Mouse (Mus musculus) adrenal gland, postnatal 10 days (tissue): ENCODE measurements around the gene Nol11. TPM values are rescaled to one million over a fixed set of nuclear protein-coding genes. Genes with fewer than 3 reads are reported as not detected.
A peak's percentile ranks its signal among the peaks of the same experiment; 100 is the strongest.
"Not testable (repeated sequence)": the region's sequence is repeated elsewhere in the genome, so short reads cannot be mapped to it uniquely, and the experiment has no call there.

Experiments used
- DNase-seq: peaks from one replicate; pipeline ENCODE4 v3.0.0; 2021; ENCODE audit warnings: mixed read lengths
- total RNA-seq, 2 experiments: library from RNA; stranded (reverse); gene quantifications; 2 replicates each; pipeline ENCODE4 v1.2.3; 2021

The Nol11 gene
- total RNA-seq, 2 experiments from 2014 or later = 21.1 to 21.8 TPM

DNA sequence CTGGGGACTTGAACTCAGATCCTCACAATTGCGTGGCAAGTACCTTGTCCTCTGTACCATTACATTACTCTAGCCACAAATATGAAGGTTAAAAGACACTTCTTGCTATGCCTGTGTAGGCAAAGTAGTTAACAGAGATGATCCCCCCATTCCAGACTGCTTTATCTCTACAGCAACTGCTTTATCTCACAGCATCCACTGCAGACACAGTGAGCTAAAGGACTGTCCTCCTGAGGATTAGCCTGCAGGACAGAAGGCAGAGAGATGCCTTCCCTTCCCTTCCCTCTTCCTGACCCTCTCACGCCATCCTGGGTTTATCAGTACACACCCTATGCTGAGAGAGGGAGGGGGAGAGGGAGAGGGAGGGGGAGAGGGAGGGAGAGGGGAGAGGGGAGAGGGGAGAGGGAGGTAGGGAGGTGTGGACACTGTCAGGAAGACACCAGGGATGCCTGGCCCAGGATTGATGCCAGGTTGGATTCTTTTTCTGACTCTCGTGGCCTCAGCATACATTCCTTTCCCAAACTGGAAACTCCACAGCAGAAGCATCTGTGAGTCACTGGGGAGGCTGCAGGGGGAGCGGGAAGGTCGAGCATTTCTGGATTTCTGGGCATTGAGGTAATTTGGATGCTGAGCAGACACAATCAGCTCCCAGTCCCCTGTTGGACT, 32.1 kb downstream of the Nol11 start:
- DNase-seq = peak; percentile 8

DNA sequence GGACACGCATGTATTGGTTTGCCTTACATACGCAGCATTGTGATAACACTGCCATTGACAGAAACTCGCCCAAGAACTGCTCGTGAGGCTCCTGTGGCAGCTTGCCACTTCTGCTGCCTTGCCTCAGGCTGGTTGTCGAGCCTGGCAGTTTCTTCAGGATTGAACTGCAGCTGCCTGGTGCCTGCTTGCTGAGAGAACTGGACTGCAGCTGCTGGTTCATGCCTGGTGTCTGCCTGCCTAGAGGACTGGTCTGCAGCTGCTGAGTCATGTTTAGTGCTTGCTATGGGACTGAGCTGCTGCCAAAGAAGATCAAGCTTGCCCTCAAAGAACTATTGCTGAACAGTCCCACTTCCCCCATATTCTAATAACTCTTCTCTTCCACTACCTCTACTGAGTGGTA, 33.9 kb downstream of the Nol11 start:
- no peak for DNase-seq

DNA sequence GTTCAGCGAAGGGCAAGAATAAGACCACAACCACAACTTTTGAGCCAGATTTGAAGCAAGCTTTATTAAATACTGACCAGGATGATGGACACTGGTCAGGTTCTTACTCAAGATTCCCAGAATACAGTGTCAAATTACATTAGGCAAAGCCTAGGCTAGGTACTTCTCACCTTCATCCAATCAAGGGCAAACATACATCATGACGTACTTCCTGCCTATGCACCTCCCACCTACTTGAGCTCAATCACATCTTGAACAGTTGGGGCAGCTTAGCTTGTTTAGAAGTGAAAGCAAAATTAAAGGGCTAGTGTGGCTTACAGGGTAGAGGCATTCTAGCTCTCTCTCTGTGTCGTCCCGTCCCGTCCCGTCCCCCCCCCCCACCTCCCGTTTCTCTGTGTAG, 34.8 kb downstream of the Nol11 start:
- DNase-seq = no peak

DNA sequence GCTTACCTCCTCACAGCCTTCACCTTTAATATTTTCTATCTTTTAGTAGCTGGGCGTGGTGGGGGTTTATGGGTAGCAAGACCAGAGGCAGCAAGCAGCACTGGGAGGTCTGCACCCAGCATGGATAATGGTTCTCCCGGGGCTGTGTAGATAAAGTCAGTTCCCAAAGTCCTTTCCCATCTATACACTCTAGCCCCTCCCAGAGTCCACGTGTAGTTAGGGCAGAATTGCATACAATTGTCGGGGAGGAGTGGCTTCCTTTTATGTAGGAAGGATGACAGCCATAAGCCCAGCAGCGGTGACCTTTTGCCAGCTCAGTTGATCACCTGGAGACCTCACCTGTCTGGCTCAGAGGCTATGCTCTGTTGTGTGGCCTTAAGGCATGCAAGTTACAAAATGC, 35.5 kb downstream of the Nol11 start:
- no peak for DNase-seq

DNA sequence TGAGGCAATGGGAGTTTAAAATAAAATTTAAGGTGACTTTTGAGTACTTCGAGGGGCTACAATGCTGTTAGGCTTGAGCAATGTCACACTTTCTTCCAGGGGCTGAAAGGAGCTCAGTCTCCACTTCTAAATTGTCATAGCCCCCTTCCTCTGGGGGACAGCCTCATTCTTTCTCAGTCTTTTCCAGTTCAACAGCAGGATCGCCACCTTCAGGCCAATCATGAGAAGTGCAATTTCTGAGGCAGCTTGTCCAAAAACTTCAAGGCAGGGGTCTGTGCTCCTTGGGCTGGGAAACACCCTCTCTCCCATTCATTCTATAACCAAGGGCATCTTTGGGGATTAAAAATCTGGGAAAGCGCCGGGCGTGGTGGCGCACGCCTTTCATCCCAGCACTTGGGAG, 37.4 kb downstream of the Nol11 start:
- peak; percentile 24 for DNase-seq

DNA sequence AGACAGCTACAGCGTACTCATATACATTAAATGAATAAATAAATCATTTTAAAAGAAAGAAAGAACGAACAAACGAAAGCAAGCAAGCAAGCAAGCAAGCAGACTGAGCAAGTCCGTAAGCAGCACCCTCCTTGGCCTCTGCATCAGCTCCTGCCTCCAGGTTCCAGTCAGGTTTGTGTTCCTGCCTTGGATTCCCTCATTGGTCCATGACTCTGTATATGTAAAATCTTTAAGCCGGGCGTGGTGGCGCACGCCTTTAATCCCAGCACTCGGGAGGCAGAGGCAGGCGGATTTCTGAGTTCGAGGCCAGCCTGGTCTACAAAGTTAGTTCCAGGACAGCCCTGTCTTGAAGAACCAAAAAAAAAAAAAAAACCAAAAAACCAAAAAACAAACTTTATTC, 45.2 kb downstream of the Nol11 start:
- not testable (repeated sequence) for DNase-seq

DNA sequence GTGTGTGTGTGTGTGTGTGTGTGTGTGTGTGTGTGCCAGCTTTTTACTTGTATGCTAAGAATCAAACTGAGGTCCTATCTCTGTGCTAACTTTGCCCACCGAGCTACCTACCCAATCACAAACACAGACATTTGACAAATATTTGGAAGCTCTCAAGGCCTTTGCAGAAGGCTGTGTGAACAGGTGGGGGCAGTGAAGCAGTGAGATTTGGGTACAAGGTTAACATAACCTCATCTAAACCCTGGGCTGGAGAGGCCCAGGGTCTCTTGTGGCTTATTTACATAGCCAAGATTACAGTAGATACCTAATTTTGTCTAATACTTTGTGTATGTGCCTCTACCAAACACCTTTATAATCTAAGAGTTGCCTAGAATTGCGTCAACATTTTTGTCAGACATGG, 46.8 kb downstream of the Nol11 start:
- no peak for DNase-seq

DNA sequence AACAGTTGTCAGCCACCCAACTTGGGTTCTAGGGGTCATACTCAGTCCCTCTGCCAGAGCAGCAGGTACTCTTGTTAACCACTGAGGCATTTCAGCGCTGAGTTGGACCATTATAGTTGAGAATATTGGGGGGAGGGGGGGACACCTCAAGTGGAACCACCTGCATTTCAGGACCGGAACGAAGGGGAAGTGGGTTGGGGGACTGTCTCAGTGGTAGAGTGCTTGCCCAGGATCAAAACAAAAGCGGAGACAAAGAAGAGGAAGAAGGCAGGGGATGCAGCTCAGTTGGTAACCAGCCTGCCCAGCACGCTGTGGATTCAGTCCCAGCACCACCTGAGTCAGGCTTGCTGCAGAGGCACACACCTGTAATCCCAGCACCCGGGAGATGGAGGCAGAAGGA, 48.4 kb downstream of the Nol11 start:
- DNase-seq = no peak

DNA sequence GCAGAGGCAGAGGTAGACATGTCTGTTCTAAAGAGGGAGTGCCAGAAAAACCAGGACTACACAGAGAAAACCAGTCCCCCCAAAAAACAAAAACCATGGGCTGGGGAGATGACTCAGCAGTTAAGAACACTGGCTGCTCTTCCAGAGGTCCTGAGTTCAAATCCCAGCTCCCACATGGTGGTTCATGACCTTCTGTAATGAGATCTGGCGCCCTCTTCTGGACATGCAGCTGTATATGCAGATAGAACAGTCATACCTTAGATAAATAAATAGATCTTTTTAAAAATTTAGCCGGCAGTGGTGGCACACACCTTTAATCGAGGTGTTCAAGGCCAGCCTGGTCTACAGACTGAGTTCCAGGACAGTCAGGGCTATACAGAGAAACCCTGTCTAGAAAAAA, 50.5 kb downstream of the Nol11 start:
- DNase-seq = peak; percentile 24

DNA sequence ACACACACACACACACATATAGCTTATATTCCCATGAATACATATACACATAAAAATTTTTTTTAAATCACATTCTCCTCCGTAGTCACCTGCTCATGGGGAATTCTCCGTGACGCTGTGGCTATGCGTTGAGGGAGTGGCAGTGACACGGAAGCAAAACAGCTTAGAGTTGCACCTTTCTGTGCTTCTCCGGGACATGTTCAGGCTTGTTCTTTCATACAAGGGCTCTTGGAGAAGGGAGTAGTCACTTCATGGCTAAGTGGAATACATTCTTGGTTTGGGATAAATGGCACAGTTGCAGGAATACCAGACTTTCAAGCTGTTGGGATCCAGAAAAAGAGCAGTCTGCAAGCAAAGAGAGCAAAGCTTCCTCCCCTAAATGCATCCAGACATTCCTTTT, 51.6 kb downstream of the Nol11 start:
- no peak for DNase-seq

DNA sequence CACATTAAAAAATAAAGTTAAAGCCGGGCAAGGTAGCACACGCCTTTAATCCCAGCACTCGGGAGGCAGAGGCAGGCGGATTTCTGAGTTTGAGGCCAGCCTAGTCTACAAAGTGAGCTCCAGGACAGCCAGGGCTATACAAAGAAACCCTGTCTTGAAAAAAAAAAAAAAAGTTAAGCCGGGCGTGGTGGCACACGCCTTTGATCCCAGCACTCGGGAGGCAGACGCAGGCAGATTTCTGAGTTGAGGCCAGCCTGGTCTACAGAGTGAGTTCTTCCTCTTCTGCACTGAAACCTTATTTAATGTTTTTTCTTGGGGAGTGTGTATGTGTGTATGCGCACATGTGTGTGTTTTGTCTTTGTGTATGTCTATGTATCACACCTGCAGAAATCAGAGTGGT, 52.7 kb downstream of the Nol11 start:
- DNase-seq = not testable (repeated sequence)

DNA sequence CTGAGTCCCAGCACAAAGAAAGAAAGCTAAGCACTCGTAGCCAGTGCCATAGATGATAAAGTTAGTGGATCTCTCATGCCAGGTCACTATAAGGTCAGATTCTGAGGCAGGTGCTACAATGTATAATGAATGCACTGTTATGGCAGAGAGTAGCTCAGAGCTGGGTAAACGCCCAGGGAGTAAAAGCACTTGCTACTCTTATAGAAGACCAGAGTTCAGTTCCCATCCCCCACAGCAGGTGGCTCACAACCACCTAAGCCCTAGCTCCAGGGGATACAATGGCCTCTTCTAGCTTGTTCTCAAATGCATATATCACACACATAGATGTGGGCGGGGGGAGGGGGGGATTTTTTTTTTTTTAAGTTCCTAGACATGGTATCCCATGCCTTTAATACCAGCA, 53.4 kb downstream of the Nol11 start:
- DNase-seq = no peak

DNA sequence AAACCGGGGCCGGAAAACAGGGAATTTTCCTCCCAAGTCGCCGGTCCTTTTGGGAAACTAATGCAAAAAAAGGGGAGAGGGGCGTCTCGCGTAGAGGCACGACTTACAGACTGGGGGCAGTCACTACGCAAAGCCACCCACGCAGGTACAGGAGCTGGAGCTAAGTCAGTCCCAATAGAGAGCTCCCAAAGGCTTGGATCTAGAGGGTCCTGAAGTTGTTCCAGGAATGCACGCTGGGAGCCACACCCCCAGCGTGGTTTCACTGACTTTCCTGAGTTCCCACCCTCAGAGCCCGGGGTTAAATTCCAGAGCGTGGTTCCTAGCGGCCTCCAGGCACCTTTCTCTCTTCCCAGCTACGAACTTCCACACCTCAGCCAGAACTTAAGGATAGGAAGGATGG, 56.8 kb downstream of the Nol11 start:
- DNase-seq = peak; percentile 27

DNA sequence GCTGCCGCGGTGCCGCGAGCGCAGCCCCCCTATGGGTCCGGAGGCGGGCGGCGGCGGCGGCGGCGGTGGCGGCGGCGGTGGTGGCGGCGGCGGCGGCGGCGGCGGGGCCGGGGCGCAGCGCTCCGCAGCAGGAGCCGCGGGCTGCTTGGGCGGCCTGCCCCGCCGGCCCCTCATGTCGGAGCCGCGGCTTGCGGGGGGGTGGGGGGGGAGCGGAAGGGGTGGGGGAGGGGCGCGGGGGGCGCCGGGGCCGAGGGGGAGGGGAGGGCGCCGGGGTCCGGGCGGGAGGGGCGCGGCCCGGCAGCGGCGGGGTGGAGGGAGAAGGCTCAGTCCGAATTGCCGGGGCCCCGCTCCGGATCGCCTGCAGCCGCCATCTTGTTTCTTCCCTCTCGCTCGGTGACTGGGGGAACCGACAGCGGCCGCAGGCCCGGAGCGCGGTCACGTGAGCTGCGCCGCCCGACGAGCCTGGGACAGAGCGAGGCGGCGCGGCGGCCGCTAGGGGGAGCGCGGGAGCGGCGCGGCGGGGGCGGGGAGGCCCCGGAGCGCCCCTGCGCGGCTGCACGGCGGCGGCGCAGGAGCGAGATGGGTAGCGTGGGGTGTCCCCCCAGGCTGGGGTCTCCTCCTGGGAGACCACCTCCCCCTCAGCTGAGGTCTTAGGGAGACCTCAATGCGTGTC, 57.3 kb downstream of the Nol11 start, which contains the start of gene Bptf:
TSS of gene Bptf (minus strand) at position 379 of the 673 bp plus-strand sequence.
- peak; percentile 94 for DNase-seq

DNA sequence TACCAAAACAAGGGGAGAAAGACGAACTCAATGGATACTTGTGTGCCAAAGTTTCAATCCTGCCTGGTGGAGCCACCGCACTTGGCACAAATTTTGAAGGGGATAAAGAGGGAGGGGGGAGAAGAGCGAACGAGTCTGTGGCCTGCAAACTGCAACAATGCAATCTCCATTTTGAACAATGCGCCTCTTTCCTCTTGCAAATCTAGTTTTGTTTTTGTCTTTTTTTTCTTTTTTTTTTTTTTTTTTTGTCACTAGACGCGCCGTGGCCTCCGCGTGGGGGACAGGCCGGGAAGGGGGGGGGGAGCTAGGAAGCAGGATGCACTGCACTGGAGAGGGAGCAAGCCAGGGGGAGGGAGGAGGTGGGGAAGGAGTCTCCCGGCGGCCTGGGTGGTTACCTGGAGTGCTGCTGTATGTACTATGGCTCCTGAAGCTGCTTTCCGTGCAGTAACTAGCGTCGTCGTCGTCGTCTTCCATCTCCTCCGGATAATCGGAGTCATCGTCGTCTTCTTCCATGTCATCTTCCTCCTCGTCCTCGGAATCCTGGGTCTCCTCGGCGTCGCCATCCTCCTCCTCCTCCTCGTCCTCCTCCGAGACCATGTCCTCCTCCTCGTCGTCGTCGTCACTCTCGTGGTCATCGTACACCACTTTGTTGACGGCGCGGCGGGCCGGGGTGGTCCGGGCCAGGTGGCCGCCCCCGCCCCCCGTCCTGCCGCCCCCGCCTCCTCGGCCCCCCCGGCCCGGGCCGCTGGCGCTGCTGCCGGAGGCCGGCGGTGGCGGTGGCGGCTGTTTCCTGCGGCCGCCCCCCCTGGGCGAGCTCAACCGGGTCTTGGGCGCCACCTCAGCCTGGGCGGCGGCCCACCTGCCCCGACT, 58.1 kb downstream of the Nol11 start:
- peak; percentile 77 for DNase-seq

DNA sequence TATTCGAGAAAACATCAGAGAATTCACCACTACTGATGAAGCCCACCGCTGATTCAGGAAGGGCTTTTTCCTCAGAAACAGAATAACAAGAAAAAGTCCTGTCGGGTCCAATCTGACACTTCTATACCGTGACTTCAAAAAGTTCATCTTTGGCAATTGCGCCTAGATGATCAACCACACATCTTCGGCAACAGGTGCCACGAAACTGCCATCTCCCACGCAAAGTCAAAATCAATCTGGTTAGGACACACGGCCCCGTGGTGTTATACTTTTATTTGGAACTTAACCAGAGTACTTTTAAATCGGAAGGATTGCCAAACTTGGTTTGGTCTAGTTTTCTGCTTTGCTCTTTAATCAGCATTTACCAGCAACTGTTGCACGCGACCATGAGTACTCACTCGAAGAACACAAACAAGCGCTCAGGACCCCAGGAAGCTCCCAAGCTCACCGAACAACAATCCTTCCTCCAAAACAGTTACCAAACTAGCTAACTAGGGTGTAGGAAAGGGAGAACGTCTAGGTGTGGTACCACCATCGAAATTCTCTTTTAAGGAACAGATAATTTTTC, 58.9 kb downstream of the Nol11 start:
- DNase-seq = no peak

DNA sequence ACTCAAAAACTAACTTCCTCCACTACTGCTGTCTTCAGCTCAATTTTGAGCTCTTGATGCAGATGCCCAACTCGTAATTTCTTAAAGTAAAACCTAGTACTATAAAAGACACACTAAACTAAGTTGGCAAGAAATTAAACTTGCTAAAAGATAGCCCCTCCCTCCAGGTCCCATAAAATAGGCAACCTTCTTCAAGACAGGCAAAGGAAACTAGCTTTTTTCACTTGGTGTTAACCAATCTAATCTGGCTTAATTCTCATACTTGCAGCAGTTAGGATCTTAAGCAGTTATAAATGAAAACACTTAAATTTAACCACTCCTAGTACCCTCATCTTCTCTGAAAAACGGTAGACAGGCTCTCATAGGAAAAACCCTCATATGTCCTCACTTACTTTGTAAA, 59.5 kb downstream of the Nol11 start:
- no peak for DNase-seq

DNA sequence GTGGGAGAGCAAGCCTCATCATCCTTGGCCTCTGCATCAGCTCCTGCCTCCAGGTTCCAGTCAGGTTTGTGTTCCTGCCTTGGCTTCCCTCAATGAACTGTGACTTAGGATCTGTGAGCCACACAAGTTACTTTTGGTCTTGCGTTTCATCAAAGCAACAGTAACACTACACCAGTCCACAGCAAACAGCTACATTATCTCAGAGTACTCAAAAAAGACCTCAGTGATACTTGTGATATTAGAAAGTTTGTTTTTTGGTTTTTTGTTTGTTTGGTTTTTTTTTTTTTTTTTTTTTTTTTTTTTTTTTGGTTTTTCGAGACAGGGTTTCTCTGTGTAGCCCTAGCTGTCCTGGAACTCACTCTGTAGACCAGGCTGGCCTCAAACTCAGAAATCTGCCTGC, 62.5 kb downstream of the Nol11 start:
- DNase-seq = not testable (repeated sequence)

DNA sequence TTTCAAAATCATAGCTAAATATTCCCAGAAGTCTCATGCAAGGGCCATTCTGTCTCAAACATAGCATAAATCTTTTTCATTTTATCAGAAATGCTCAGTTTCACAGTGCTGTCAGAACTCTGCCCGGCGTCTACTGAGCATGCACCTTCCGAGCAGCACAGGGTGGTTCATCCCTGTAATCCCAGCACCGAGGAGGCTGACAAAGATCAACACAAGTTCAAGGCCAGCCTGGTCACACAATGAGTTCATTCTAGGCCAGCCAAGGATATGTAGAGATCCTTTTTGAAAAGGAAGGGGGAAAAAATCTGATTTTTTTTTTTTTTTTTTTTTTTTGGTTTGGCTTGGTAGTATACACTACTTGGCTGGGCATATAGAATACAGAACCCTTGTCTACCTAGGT, 64.2 kb downstream of the Nol11 start:
- peak; percentile 18 for DNase-seq

DNA sequence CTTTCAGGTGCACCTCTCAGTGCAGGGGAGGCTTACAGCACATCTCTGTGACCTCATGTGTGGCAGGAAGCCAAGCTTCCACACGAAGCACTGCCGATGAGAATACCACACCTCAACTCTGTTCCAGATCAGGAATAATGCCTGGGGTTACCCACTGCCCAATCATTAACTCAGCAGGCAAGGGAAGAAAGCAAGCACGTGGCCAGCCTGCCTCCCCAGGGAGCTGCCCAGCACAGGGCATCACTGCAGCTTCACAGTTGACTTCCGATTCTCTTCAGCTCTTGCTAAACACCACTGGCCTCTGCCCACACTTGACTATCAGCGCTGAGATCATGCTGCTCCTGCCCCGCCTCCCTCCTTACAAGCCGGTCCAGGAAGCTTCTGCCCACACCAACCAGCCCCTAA, 64.9 kb downstream of the Nol11 start:
- peak; percentile 68 for DNase-seq

DNA sequence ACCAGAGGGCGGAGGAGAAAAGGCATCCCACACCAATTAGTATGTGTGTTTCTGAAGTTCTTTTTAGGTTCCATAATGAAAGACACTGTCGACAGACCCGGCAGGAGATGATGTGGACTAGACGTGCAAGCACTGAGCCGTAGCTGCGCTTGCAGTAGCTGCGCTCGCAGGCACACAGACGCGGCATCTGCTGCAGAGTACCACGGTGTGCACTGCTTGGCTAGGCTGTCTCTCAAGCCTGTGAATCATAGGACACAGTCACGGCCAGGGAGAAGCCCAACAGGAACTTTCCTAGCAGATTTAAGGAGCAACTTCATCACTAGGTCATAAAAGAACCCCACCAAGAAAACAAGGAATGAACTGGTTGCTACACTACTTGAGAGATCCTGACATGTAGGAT, 71.4 kb downstream of the Nol11 start:
- DNase-seq = peak; percentile 14
